Mouse (Mus musculus) inflammation-experienced regulatory T-cells, adult 6 months (primary cell): ENCODE results near the gene Olfr311. TPM values are rescaled to one million over a fixed set of nuclear protein-coding genes. Genes with fewer than 3 reads are reported as not detected.

Source experiments
- ATAC-seq: one replicate; pipeline ENCODE4 v1.8.0; 2017
- polyA plus RNA-seq, 3 experiments: library from polyadenylated mRNA; unstranded; fragments of 100-300 nt; shearing (Covaris generic); gene quantifications; one replicate each; pipeline ENCODE4 v1.2.1; 2017

Gene Olfr311
- polyA plus RNA-seq, 3 experiments from 2014 or later: not detected

DNA sequence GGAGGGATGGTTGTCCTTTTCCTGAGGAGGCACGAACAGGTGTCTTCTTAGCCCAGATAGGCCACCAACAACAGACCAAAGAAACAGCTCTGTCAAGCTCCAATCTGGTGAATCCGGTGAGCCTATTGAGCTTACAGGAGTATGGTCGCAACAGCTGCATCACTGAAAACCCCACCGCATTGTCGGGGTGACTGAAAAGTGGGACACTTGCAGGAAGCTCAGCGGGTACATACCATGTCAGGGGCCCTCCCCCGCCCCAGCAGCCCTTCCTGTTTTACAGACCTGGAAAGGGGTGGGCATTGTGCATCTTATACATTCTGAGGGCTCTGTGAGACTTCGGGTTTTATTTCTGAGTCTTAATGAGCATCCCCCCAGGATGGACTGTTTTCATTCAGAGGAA is 44.7 kb downstream of the Olfr311 start:
- ATAC-seq: no peak

DNA sequence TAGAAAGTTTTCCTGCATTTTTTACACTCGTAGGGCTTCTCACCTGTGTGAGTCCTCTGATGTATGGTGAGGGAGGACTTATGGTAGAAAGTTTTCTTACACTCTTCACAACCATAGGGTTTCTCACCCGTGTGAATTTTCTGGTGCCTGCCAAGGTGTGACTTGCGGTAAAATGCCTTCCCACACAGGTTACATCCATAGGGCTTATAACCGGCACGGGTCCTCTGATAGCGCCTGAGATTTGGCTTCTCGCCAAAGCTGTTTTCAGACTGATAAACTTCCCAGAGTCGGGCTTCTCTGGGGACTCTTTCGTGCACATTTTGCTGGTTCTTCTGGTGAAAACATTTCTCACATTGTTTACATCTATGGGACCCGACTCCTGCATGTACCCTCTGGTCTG is 51.5 kb downstream of the Olfr311 start:
- ATAC-seq: no peak

Other genes starting within 250 kb of the Olfr311 start
- not detected for gene Olfr324, start 244.1 kb upstream of the Olfr311 start, polyA plus RNA-seq
- not detected for gene 2210407C18Rik, start 223.2 kb upstream of the Olfr311 start, polyA plus RNA-seq
- not detected for gene Olfr323, start 208.8 kb upstream of the Olfr311 start, polyA plus RNA-seq
- not detected for gene Trim58, start 198.8 kb upstream of the Olfr311 start, polyA plus RNA-seq
- not detected for gene Olfr322, start 180.5 kb upstream of the Olfr311 start, polyA plus RNA-seq
- gene Olfr320, start 158.2 kb upstream of the Olfr311 start, polyA plus RNA-seq: not detected
- not detected for gene Olfr319, start 140.1 kb upstream of the Olfr311 start, polyA plus RNA-seq
- gene Olfr318, start 115.2 kb upstream of the Olfr311 start, polyA plus RNA-seq: not detected
- gene Olfr317, start 100.0 kb upstream of the Olfr311 start, polyA plus RNA-seq: not detected
- not detected for gene Olfr316, start 86.5 kb upstream of the Olfr311 start, polyA plus RNA-seq
- not detected for gene Olfr315, start 66.1 kb upstream of the Olfr311 start, polyA plus RNA-seq
- gene Olfr314, start 56.3 kb upstream of the Olfr311 start, polyA plus RNA-seq: not detected
- gene Fam183b, start 37.3 kb upstream of the Olfr311 start, polyA plus RNA-seq: not detected
- gene Olfr313, start 24.3 kb upstream of the Olfr311 start, polyA plus RNA-seq: not detected
- gene Olfr312, start 10.0 kb upstream of the Olfr311 start, polyA plus RNA-seq: under 1 TPM in 1 of 3 experiments, not detected in 2; 0.13 TPM
- gene Gm12258, start 7.9 kb downstream of the Olfr311 start, polyA plus RNA-seq: 10 to 100 TPM in 1 of 3 experiments, 1 to 10 TPM in 2; 3.3 to 11.0 (median 8.5) TPM
- gene 2810021J22Rik, start 28.0 kb downstream of the Olfr311 start, polyA plus RNA-seq: 10 to 100 TPM in 2 of 3 experiments, 1 to 10 TPM in 1; 7.3 to 12.4 (median 11.2) TPM
- 1 to 10 TPM; 7.8 to 9.5 (median 8.9) TPM for gene Zfp39, start 65.0 kb downstream of the Olfr311 start, polyA plus RNA-seq
- not detected for gene Btnl10, start 78.7 kb downstream of the Olfr311 start, polyA plus RNA-seq
- 10 to 100 TPM; 12.8 to 24.5 (median 15.7) TPM for gene Rnf187, start 99.7 kb downstream of the Olfr311 start, polyA plus RNA-seq
- gene Hist3h2ba, start 109.7 kb downstream of the Olfr311 start, polyA plus RNA-seq: 1 to 10 TPM; 2.9 to 5.2 (median 4.3) TPM
- 1 to 10 TPM; 3.1 to 5.0 (median 4.2) TPM for gene Hist3h2a, start 115.4 kb downstream of the Olfr311 start, polyA plus RNA-seq
- gene Trim17, start 115.4 kb downstream of the Olfr311 start, polyA plus RNA-seq: under 1 TPM in 2 of 3 experiments, not detected in 1; 0.14 to 0.40 TPM
- 10 to 100 TPM; 18.8 to 24.0 (median 20.3) TPM for gene Trim11, start 138.8 kb downstream of the Olfr311 start, polyA plus RNA-seq